Mouse (Mus musculus): ENCODE data around the gene Map2. TPM values are rescaled to one million over a fixed set of nuclear protein-coding genes. Genes with fewer than 3 reads are reported as not detected.

The Map2 gene
- total RNA-seq, 1 experiment = 1.8 TPM

GRCm38 (mm10) chr1:66244910-66245309 lies 69.8 kb downstream of the Map2 start:
- TF ChIP-seq ZC3H11A (IDR thresholded peaks at IDR 0.05; ENCODE audit: borderline replicate concordance, low read depth, low read length) = no peak
- no peak for TF ChIP-seq HCFC1 (IDR thresholded peaks at IDR 0.05; ENCODE audit: borderline replicate concordance, insufficient read depth, low read length)
- TF ChIP-seq MAFK (IDR thresholded peaks at IDR 0.05; ENCODE audit: insufficient read depth, low read depth, low read length) = no peak
- no peak for TF ChIP-seq ZNF384 (IDR thresholded peaks at IDR 0.05; ENCODE audit: low read depth, low read length)
- Histone ChIP-seq H3K36me3 (ENCODE audit: control insufficient read depth, insufficient read depth, low read length, poor library complexity, severe bottlenecking) (no peaks in the 10 kb centered on the region), H3K4me3 (ENCODE audit: insufficient read depth in 1 of 2, low read depth in 1 of 2, low read length in 2 of 2, poor library complexity in 1 of 2, severe bottlenecking in 1 of 2) (no peak overlapping the region), H3K9ac (ENCODE audit: insufficient read depth, low read depth, low read length, poor library complexity, severe bottlenecking) (no peak overlapping the region), H3K27ac (ENCODE audit: insufficient read depth, low read depth, low read length, poor library complexity, severe bottlenecking) (no peak overlapping the region), H3K4me1 (ENCODE audit: control insufficient read depth in 2 of 2, insufficient read depth in 2 of 2, low read length in 2 of 2, poor library complexity in 1 of 2) (no peaks in the 10 kb centered on the region), H3K9me3 (ENCODE audit: control insufficient read depth, insufficient read depth, low read depth, low read length) (no peaks in the 10 kb centered on the region)
- DNase-seq (ENCODE audit: low read depth, low spot score) = no peak
- in situ Hi-C loops (cut with MboI; ENCODE audit: low sequenced_read_pairs in 2 of 2, unreplicated experiment in 2 of 2) = no loop called here

- H3K36me3 ChIP-seq (ENCODE audit: control insufficient read depth, insufficient read depth, low read length, poor library complexity, severe bottlenecking) = no peaks in the 10 kb centered on the region
- no peak overlapping the region for H3K27ac ChIP-seq (ENCODE audit: insufficient read depth, low read depth, low read length, poor library complexity, severe bottlenecking)
- in situ Hi-C loops (cut with MboI; ENCODE audit: low sequenced_read_pairs in 2 of 2, unreplicated experiment in 2 of 2) = no loop called here
- no peak overlapping the region for H3K4me3 ChIP-seq (ENCODE audit: insufficient read depth in 1 of 2, low read depth in 1 of 2, low read length in 2 of 2, poor library complexity in 1 of 2, severe bottlenecking in 1 of 2)
- H3K4me1 ChIP-seq (ENCODE audit: control insufficient read depth in 2 of 2, insufficient read depth in 2 of 2, low read length in 2 of 2, poor library complexity in 1 of 2) = no peaks in the 10 kb centered on the region
- no peaks in the 10 kb centered on the region for H3K9me3 ChIP-seq (ENCODE audit: control insufficient read depth, insufficient read depth, low read depth, low read length)
- H3K9ac ChIP-seq (ENCODE audit: insufficient read depth, low read depth, low read length, poor library complexity, severe bottlenecking) = no peak overlapping the region
- no peak for DNase-seq (ENCODE audit: low read depth, low spot score)
- TF ChIP-seq MAFK (IDR thresholded peaks at IDR 0.05; ENCODE audit: insufficient read depth, low read depth, low read length) = no peak
- TF ChIP-seq ZNF384 (IDR thresholded peaks at IDR 0.05; ENCODE audit: low read depth, low read length) = no peak
- no peak for TF ChIP-seq ZC3H11A (IDR thresholded peaks at IDR 0.05; ENCODE audit: borderline replicate concordance, low read depth, low read length)
- no peak for TF ChIP-seq CHD2 (IDR thresholded peaks at IDR 0.05; ENCODE audit: low read depth, low read length)
- no peak for TF ChIP-seq HCFC1 (IDR thresholded peaks at IDR 0.05; ENCODE audit: borderline replicate concordance, insufficient read depth, low read length)
These were observed 76.7 kb downstream of the Map2 start for GRCm38 (mm10) chr1:66251649-66252332.

- H3K9me3 ChIP-seq (ENCODE audit: control insufficient read depth, insufficient read depth, low read depth, low read length) = no peaks in the 10 kb centered on the region
- no peak for DNase-seq (ENCODE audit: low read depth, low spot score)
- in situ Hi-C loops (cut with MboI; ENCODE audit: low sequenced_read_pairs in 2 of 2, unreplicated experiment in 2 of 2) = no loop called here
- no peak overlapping the region for H3K27ac ChIP-seq (ENCODE audit: insufficient read depth, low read depth, low read length, poor library complexity, severe bottlenecking)
- no peaks in the 10 kb centered on the region for H3K4me1 ChIP-seq (ENCODE audit: control insufficient read depth in 2 of 2, insufficient read depth in 2 of 2, low read length in 2 of 2, poor library complexity in 1 of 2)
- H3K9ac ChIP-seq (ENCODE audit: insufficient read depth, low read depth, low read length, poor library complexity, severe bottlenecking) = no peak overlapping the region
- H3K4me3 ChIP-seq (ENCODE audit: insufficient read depth in 1 of 2, low read depth in 1 of 2, low read length in 2 of 2, poor library complexity in 1 of 2, severe bottlenecking in 1 of 2) = no peak overlapping the region
- no peaks in the 10 kb centered on the region for H3K36me3 ChIP-seq (ENCODE audit: control insufficient read depth, insufficient read depth, low read length, poor library complexity, severe bottlenecking)
- TF ChIP-seq CHD2 (IDR thresholded peaks at IDR 0.05; ENCODE audit: low read depth, low read length) = no peak
- TF ChIP-seq HCFC1 (IDR thresholded peaks at IDR 0.05; ENCODE audit: borderline replicate concordance, insufficient read depth, low read length) = no peak
- no peak for TF ChIP-seq ZC3H11A (IDR thresholded peaks at IDR 0.05; ENCODE audit: borderline replicate concordance, low read depth, low read length)
- TF ChIP-seq ZNF384 (IDR thresholded peaks at IDR 0.05; ENCODE audit: low read depth, low read length) = no peak
- TF ChIP-seq MAFK (IDR thresholded peaks at IDR 0.05; ENCODE audit: insufficient read depth, low read depth, low read length) = no peak
These were observed 77.3 kb downstream of the Map2 start for GRCm38 (mm10) chr1:66252333-66252724.

GRCm38 (mm10) chr1:66263220-66263619 lies 88.1 kb downstream of the Map2 start:
- H3K27ac ChIP-seq (ENCODE audit: insufficient read depth, low read depth, low read length, poor library complexity, severe bottlenecking) = no peak overlapping the region
- TF ChIP-seq CHD2 (IDR thresholded peaks at IDR 0.05; ENCODE audit: low read depth, low read length) = no peak
- TF ChIP-seq ZNF384 (IDR thresholded peaks at IDR 0.05; ENCODE audit: low read depth, low read length) = no peak
- no peak for TF ChIP-seq HCFC1 (IDR thresholded peaks at IDR 0.05; ENCODE audit: borderline replicate concordance, insufficient read depth, low read length)
- no peak for TF ChIP-seq MAFK (IDR thresholded peaks at IDR 0.05; ENCODE audit: insufficient read depth, low read depth, low read length)
- TF ChIP-seq ZC3H11A (IDR thresholded peaks at IDR 0.05; ENCODE audit: borderline replicate concordance, low read depth, low read length) = no peak
- in situ Hi-C loops (cut with MboI; ENCODE audit: low sequenced_read_pairs in 2 of 2, unreplicated experiment in 2 of 2) = no loop called here
- H3K9me3 ChIP-seq (ENCODE audit: control insufficient read depth, insufficient read depth, low read depth, low read length) = no peaks in the 10 kb centered on the region
- H3K9ac ChIP-seq (ENCODE audit: insufficient read depth, low read depth, low read length, poor library complexity, severe bottlenecking) = no peak overlapping the region
- no peak overlapping the region for H3K4me3 ChIP-seq (ENCODE audit: insufficient read depth in 1 of 2, low read depth in 1 of 2, low read length in 2 of 2, poor library complexity in 1 of 2, severe bottlenecking in 1 of 2)
- H3K4me1 ChIP-seq (ENCODE audit: control insufficient read depth in 2 of 2, insufficient read depth in 2 of 2, low read length in 2 of 2, poor library complexity in 1 of 2) = no peaks in the 10 kb centered on the region
- H3K36me3 ChIP-seq (ENCODE audit: control insufficient read depth, insufficient read depth, low read length, poor library complexity, severe bottlenecking) = no peaks in the 10 kb centered on the region
- no peak for DNase-seq (ENCODE audit: low read depth, low spot score)

All from ES-E14 (cell line).